Mouse (Mus musculus): Measurements from ENCODE around the gene Cadm1. TPM values are rescaled to one million over a fixed set of nuclear protein-coding genes. Genes with fewer than 3 reads are reported as not detected.

Gene Cadm1
- total and polyA plus RNA-seq, 3 experiments, result 0.14 to 0.31 TPM; not detected in 1

DNA sequence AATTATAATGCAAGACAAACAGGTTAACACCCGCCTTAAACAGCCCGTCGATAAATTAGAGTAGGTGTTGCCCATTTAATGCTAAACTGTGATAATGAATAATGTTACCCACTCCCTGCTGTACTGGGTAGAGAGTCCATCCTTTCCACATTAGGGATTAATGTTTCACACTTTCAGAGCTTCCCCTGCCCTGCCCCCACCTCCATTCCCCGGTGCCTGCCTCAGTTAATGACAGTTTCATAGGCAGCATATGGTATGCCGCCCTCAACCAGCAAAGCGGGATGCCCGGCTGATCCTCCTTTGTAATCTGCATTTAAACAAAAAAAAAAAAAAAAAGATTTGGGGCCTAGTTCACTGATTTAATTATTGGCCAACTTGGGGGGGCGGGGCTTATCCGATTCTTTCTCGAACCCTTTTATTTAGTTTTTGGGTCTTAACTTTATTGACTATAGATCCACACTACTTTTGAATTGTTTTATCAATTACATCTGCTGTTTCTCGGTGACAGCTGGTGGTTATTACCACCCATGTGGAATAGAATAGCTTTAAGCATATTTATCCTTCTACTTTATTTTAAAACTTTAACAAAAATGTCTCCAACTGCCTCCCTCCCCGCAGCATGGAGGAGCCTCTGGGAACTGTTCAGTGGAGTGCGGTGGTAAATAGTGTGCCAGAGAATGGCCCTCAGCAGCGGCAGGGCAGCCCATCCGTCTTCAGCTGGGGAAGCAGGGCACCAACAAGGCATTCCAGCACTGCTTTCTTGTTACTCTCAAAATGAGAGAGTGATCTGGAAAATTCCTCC is 309.1 kb downstream of the Cadm1 start:
- no peak for TF ChIP-seq BHLHE40 (IDR thresholded peaks at IDR 0.05; ENCODE audit: borderline replicate concordance, low read depth, low read length)
- no peak for TF ChIP-seq MAFK (IDR thresholded peaks at IDR 0.05; ENCODE audit: borderline replicate concordance, low read depth, low read length)
- TF ChIP-seq TBP (IDR thresholded peaks at IDR 0.05; ENCODE audit: low read depth, low read length), result no peak
- TF ChIP-seq MEF2A (IDR thresholded peaks at IDR 0.05; ENCODE audit: extremely low read depth, insufficient replicate concordance, low read depth, low read length, poor library complexity, severe bottlenecking), result no peak
- no peak for TF ChIP-seq ZMIZ1 (IDR thresholded peaks at IDR 0.05; ENCODE audit: low read depth, low read length)
- no peak for TF ChIP-seq GABPA (IDR thresholded peaks at IDR 0.05; ENCODE audit: low read depth, low read length)
- no peak for TF ChIP-seq SIN3A (IDR thresholded peaks at IDR 0.05; ENCODE audit: low read length)
- TF ChIP-seq TCF12 (IDR thresholded peaks at IDR 0.05; ENCODE audit: low read depth, low read length), result no peak
- no peak for TF ChIP-seq GATA1 (IDR thresholded peaks at IDR 0.05; ENCODE audit: low read depth, low read length)
- no peak for TF ChIP-seq SMC3 (IDR thresholded peaks at IDR 0.05; ENCODE audit: low read depth, low read length)
- no peak for TF ChIP-seq RCOR1 (IDR thresholded peaks at IDR 0.05; ENCODE audit: low read depth, low read length)
- no peak for TF ChIP-seq CHD1 (IDR thresholded peaks at IDR 0.05; ENCODE audit: low read depth, low read length)
- TF ChIP-seq MYB (IDR thresholded peaks at IDR 0.05; ENCODE audit: low read depth, low read length), result no peak
- TF ChIP-seq UBTF (IDR thresholded peaks at IDR 0.05; ENCODE audit: borderline replicate concordance, insufficient read depth, low read depth, low read length), result no peak
- TF ChIP-seq TAL1 (IDR thresholded peaks at IDR 0.05; ENCODE audit: low read length), result no peak
- no peak for TF ChIP-seq CHD2 (IDR thresholded peaks at IDR 0.05; ENCODE audit: low read length)
- TF ChIP-seq EP300 (IDR thresholded peaks at IDR 0.05; ENCODE audit: low read depth in 1 of 2, low read length in 2 of 2), result no peak
- TF ChIP-seq ZNF384 (IDR thresholded peaks at IDR 0.05; ENCODE audit: low read depth, low read length), result no peak

DNA sequence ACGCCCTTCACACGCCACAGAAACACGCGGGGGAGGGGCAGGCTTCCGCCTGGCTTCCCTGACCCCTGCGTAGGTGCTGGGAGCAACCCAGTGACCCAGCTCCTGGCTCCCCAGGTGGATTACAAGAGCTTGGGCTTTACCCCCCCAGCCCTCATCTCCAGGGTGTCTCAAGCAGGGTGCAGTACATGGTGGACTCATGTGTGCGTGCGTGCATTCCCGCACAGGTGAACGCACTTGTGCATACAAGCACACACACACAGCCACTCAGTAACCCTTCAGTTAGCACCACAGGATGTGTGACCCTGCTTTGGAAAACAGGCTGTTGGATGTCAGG is 309.7 kb downstream of the Cadm1 start:
- H3K27me3 ChIP-seq (ENCODE audit: control insufficient read depth in 1 of 2, insufficient read depth in 2 of 2, low read length in 2 of 2), result no peaks in the 10 kb centered on the region
- H3K9ac ChIP-seq (ENCODE audit: control insufficient read depth, low read depth, low read length, poor library complexity, severe bottlenecking), result no peak overlapping the region
- no peak overlapping the region for H3K4me3 ChIP-seq (ENCODE audit: control insufficient read depth in 1 of 2, insufficient read depth in 1 of 2, low read depth in 2 of 2, low read length in 2 of 2)

More for the DNA sequence above, 309.1 kb downstream of the Cadm1 start:
- Histone ChIP-seq H3K9me3 (replicated peaks; ENCODE audit: insufficient read depth, low read length) (no peaks in the 10 kb centered on the region), H3K4me1 (ENCODE audit: control insufficient read depth in 1 of 2, insufficient read depth in 2 of 2, low read length in 2 of 2) (no peaks in the 10 kb centered on the region), H3K27ac (ENCODE audit: control insufficient read depth, low read depth, low read length) (no peak overlapping the region), H3K79me2 (ENCODE audit: control insufficient read depth, insufficient read depth, low read length, poor library complexity) (no peaks in the 10 kb centered on the region), H3K27me3 (ENCODE audit: control insufficient read depth in 1 of 2, insufficient read depth in 2 of 2, low read length in 2 of 2) (no peaks in the 10 kb centered on the region), H3K4me3 (ENCODE audit: control insufficient read depth in 1 of 2, insufficient read depth in 1 of 2, low read depth in 2 of 2, low read length in 2 of 2) (no peak overlapping the region), H3K9ac (ENCODE audit: control insufficient read depth, low read depth, low read length, poor library complexity, severe bottlenecking) (no peak overlapping the region), H3K36me3 (ENCODE audit: control insufficient read depth in 1 of 2, insufficient read depth in 2 of 2, low read length in 2 of 2) (no peaks in the 10 kb centered on the region)
- no peak for DNase-seq (ENCODE audit: low read depth, low spot score)

More for the DNA sequence above, 309.7 kb downstream of the Cadm1 start:
- no peaks in the 10 kb centered on the region for H3K36me3 ChIP-seq (ENCODE audit: control insufficient read depth in 1 of 2, insufficient read depth in 2 of 2, low read length in 2 of 2)
- no peak overlapping the region for H3K27ac ChIP-seq (ENCODE audit: control insufficient read depth, low read depth, low read length)
- no peaks in the 10 kb centered on the region for H3K79me2 ChIP-seq (ENCODE audit: control insufficient read depth, insufficient read depth, low read length, poor library complexity)
- TF ChIP-seq GATA1 (IDR thresholded peaks at IDR 0.05; ENCODE audit: low read depth, low read length), result no peak
- no peak for TF ChIP-seq GABPA (IDR thresholded peaks at IDR 0.05; ENCODE audit: low read depth, low read length)
- no peak for TF ChIP-seq MAX (IDR thresholded peaks at IDR 0.05; ENCODE audit: low read length)
- TF ChIP-seq MEF2A (IDR thresholded peaks at IDR 0.05; ENCODE audit: extremely low read depth, insufficient replicate concordance, low read depth, low read length, poor library complexity, severe bottlenecking), result no peak
- TF ChIP-seq ZC3H11A (IDR thresholded peaks at IDR 0.05; ENCODE audit: low read depth, low read length), result no peak
- no peak for TF ChIP-seq MYB (IDR thresholded peaks at IDR 0.05; ENCODE audit: low read depth, low read length)
- TF ChIP-seq MAFK (IDR thresholded peaks at IDR 0.05; ENCODE audit: borderline replicate concordance, low read depth, low read length), result no peak
- TF ChIP-seq SIN3A (IDR thresholded peaks at IDR 0.05; ENCODE audit: low read length), result no peak
- TF ChIP-seq E2F4 (IDR thresholded peaks at IDR 0.05; ENCODE audit: borderline replicate concordance, low read depth, low read length), result no peak
- TF ChIP-seq CTCF (IDR thresholded peaks at IDR 0.05 in 2 of 3, conservative IDR thresholded peaks at IDR 0.05 in 1 of 3; ENCODE audit: control insufficient read depth in 1 of 3, insufficient read depth in 1 of 3, low read depth in 2 of 3, low read length in 3 of 3, poor library complexity in 1 of 3, severe bottlenecking in 1 of 3), result no peak
- TF ChIP-seq TCF12 (IDR thresholded peaks at IDR 0.05; ENCODE audit: low read depth, low read length), result no peak
- no peak for TF ChIP-seq ZNF384 (IDR thresholded peaks at IDR 0.05; ENCODE audit: low read depth, low read length)
- DNase-seq (ENCODE audit: low read depth, low spot score), result no peak
- no peaks in the 10 kb centered on the region for H3K4me1 ChIP-seq (ENCODE audit: control insufficient read depth in 1 of 2, insufficient read depth in 2 of 2, low read length in 2 of 2)
- H3K9me3 ChIP-seq (replicated peaks; ENCODE audit: insufficient read depth, low read length), result no peaks in the 10 kb centered on the region
